Mouse (Mus musculus): ENCODE results near the gene Adam11. TPM values are rescaled to one million over a fixed set of nuclear protein-coding genes. Genes with fewer than 3 reads are reported as not detected.

The Adam11 gene
- total RNA-seq, 4 experiments from 2014 or later, result 117 to 126 (median 123) TPM

GRCm38 (mm10) chr11:102778165-102778564, 16.9 kb downstream of the Adam11 start:
- no peak for DNase-seq (ENCODE audit: low spot score in 2 of 2)

GRCm38 (mm10) chr11:102778597-102778996, 17.4 kb downstream of the Adam11 start:
- DNase-seq (ENCODE audit: low spot score in 2 of 2), result no peak

- no peak for DNase-seq (ENCODE audit: low spot score in 2 of 2)
Observed at GRCm38 (mm10) chr11:102779081-102779638, 17.9 kb downstream of the Adam11 start.

- no peak for DNase-seq (ENCODE audit: low spot score in 2 of 2)
Observed at GRCm38 (mm10) chr11:102779824-102780223, 18.6 kb downstream of the Adam11 start.

- DNase-seq (ENCODE audit: low spot score in 2 of 2), result no peak
Observed at GRCm38 (mm10) chr11:102780271-102780985, 19.2 kb downstream of the Adam11 start.

- no peak for DNase-seq (ENCODE audit: low spot score in 2 of 2)
Observed at GRCm38 (mm10) chr11:102780986-102781351, 19.7 kb downstream of the Adam11 start.

GRCm38 (mm10) chr11:102781523-102781922, 20.3 kb downstream of the Adam11 start:
- no peak for DNase-seq (ENCODE audit: low spot score in 2 of 2)

GRCm38 (mm10) chr11:102783443-102783842, 22.2 kb downstream of the Adam11 start:
- DNase-seq (ENCODE audit: low spot score in 2 of 2), result no peak

- no peak for DNase-seq (ENCODE audit: low spot score in 2 of 2)
Observed at GRCm38 (mm10) chr11:102787688-102788177, 26.5 kb downstream of the Adam11 start.

GRCm38 (mm10) chr11:102791682-102792445, 30.6 kb downstream of the Adam11 start:
- DNase-seq (ENCODE audit: low spot score in 2 of 2), result no peak

GRCm38 (mm10) chr11:102794157-102794556, 32.9 kb downstream of the Adam11 start:
- DNase-seq (ENCODE audit: low spot score in 2 of 2), result no peak

- DNase-seq (ENCODE audit: low spot score in 2 of 2), result no peak
Observed at GRCm38 (mm10) chr11:102803453-102803852, 42.2 kb downstream of the Adam11 start.

- no peak for DNase-seq (ENCODE audit: low spot score in 2 of 2)
Observed at GRCm38 (mm10) chr11:102808246-102808645, 47.0 kb downstream of the Adam11 start.

- DNase-seq (ENCODE audit: low spot score in 2 of 2), result no peak
Observed at GRCm38 (mm10) chr11:102810721-102811485, 49.7 kb downstream of the Adam11 start.

- no peak for DNase-seq (ENCODE audit: low spot score in 2 of 2)
Observed at GRCm38 (mm10) chr11:102814881-102815280, 53.6 kb downstream of the Adam11 start.

GRCm38 (mm10) chr11:102818121-102819020, 57.1 kb downstream of the Adam11 start:
- no peak for DNase-seq (ENCODE audit: low spot score in 2 of 2)

GRCm38 (mm10) chr11:102819021-102819782, 58.0 kb downstream of the Adam11 start, which contains the start of gene Gjc1:
Gene Gjc1 (minus strand): TSS chr11:102819700.
- DNase-seq (ENCODE audit: low spot score in 2 of 2), result peak in 1 of 2 experiments; percentile 18

GRCm38 (mm10) chr11:102819783-102820385, 58.6 kb downstream of the Adam11 start:
- DNase-seq (ENCODE audit: low spot score in 2 of 2), result no peak

GRCm38 (mm10) chr11:102820432-102820831, 59.2 kb downstream of the Adam11 start:
- no peak for DNase-seq (ENCODE audit: low spot score in 2 of 2)
